Mouse (Mus musculus) neural tube, embryonic 11.5 days (tissue): ENCODE data around the gene Fyn. TPM values are rescaled to one million over a fixed set of nuclear protein-coding genes. Genes with fewer than 3 reads are reported as not detected.
A peak's percentile ranks its signal among the peaks of the same experiment; 100 is the strongest.

Experiments
- ATAC-seq: fragments of 200-750 bp; cut with Nextera tagmentation; 2 replicates; pipeline ENCODE4 v1.8.0; 2017; ENCODE audit warnings: moderate number of reproducible peaks, mild to moderate bottlenecking, moderate TSS enrichment, moderate library complexity; ENCODE audit not compliant: insufficient read depth, low FRiP score, low TSS enrichment
- DNase-seq: peaks from one replicate; pipeline ENCODE4 v3.0.0-alpha.2; 2015; ENCODE audit warnings: low spot score
- H3K27ac ChIP-seq: fragments of 300-500 bp; sonication (generic); 2 replicates; pipeline ENCODE4 v1.5.1; 2014; ENCODE audit warnings: low read depth, mild to moderate bottlenecking, low read length
- H3K27me3 ChIP-seq: fragments of 300-500 bp; sonication (generic); 2 replicates; pipeline ENCODE4 v1.6.1; 2014; ENCODE audit warnings: mild to moderate bottlenecking, low read length, mixed read lengths; ENCODE audit not compliant: control insufficient read depth, insufficient read depth
- H3K36me3 ChIP-seq: fragments of 300-500 bp; sonication (generic); 2 replicates; pipeline ENCODE4 v1.6.1; 2014; ENCODE audit warnings: mild to moderate bottlenecking, low read length, moderate library complexity, mixed read lengths; ENCODE audit not compliant: control insufficient read depth, insufficient read depth
- H3K4me1 ChIP-seq: fragments of 300-500 bp; sonication (generic); 2 replicates; pipeline ENCODE4 v1.6.1; 2014; ENCODE audit warnings: low read length, mixed read lengths; ENCODE audit not compliant: control insufficient read depth, insufficient read depth
- H3K4me2 ChIP-seq: fragments of 300-500 bp; sonication (generic); 2 replicates; pipeline ENCODE4 v1.6.1; 2014; ENCODE audit warnings: low read depth, mild to moderate bottlenecking, moderate library complexity
- H3K4me3 ChIP-seq: fragments of 300-500 bp; sonication (generic); 2 replicates; pipeline ENCODE4 v1.5.1; 2014; ENCODE audit warnings: low read depth, low read length
- H3K9ac ChIP-seq: fragments of 300-500 bp; sonication (generic); 2 replicates; pipeline ENCODE4 v1.6.1; 2014; ENCODE audit warnings: mild to moderate bottlenecking, low read length
- H3K9me3 ChIP-seq: fragments of 300-500 bp; sonication (generic); 2 replicates; pipeline ENCODE4 v1.6.1; 2016; ENCODE audit warnings: low read length; ENCODE audit not compliant: control insufficient read depth
- WGBS: fragments of 180-500 bp; shearing (Covaris S2); extraction: QIAGEN DNeasy Blood & Tissue Kit; methylation state at CpG from one replicate; pipeline ENCODE4 v1.1.7; 2014; 5-methylcytosine and 5-hydroxymethylcytosine counted together
- polyA plus RNA-seq: library from polyadenylated mRNA; unstranded; fragments of >200 nt; fragmentation: Nextera tagmentation; extraction: Ambion mirVana; gene quantifications from 2 replicates; pipeline ENCODE4 v1.2.1, GENCODE M21; 2014

Fyn gene
- polyA plus RNA-seq, 1 experiment from 2014 or later = 66.0 TPM

GRCm38 (mm10) chr10:39572050-39572671, 203.5 kb downstream of the Fyn start:
- ATAC-seq (peak; percentile 32; the same call in 1 of the 2 replicates), DNase-seq (no peak)
- Histone ChIP-seq H3K9me3 (no peaks in the 10 kb centered on the region), H3K27ac (no peak overlapping the region; the same call in 1 of the 2 replicates), H3K27me3 (no peaks in the 10 kb centered on the region), H3K36me3 (no peaks in the 10 kb centered on the region), H3K9ac (no peak overlapping the region), H3K4me3 (no peak overlapping the region), H3K4me2 (no peak overlapping the region), H3K4me1 (peaks cover 15% of the 10 kb centered on the region)
- 50% methylated on average over 9 of the region's 9 CpGs for WGBS

DNA sequence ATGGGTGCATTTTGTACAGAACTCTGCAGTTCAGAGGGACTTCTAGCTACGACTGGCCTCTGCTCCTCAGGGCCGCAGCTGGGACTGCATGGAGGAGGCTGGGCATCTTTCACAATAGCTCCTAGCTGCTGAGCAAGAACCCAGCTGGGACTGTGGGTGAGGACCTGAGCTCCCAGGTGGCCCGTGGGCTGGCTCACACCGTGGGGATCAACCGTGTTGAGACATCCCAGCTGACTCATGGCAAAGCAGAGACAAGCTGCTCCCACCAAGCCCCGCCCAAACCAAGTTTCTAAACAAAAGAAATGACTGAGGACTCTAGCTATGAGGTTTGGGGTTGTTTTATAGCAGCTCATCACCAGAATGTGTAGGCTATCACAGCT, 204.0 kb downstream of the Fyn start:
- no peak overlapping the region for H3K4me3 ChIP-seq
- H3K4me1 ChIP-seq = peaks cover 15% of the 10 kb centered on the region
- ATAC-seq (peak; percentile 40; the same call in 1 of the 2 replicates), DNase-seq (no peak)
- H3K9me3 ChIP-seq = no peaks in the 10 kb centered on the region
- no peak overlapping the region for H3K9ac ChIP-seq
- no peaks in the 10 kb centered on the region for H3K36me3 ChIP-seq
- 43% methylated on average over 6 of the region's 6 CpGs for WGBS
- no peaks in the 10 kb centered on the region for H3K27me3 ChIP-seq
- no peak overlapping the region for H3K4me2 ChIP-seq
- peak overlapping the region; percentile 45; the same call in 1 of the 2 replicates for H3K27ac ChIP-seq

- Histone ChIP-seq H3K9me3 (no peaks in the 10 kb centered on the region), H3K4me1 (peaks cover 14% of the 10 kb centered on the region), H3K36me3 (no peaks in the 10 kb centered on the region), H3K27ac (no peak overlapping the region), H3K4me2 (no peak overlapping the region), H3K4me3 (no peak overlapping the region), H3K27me3 (no peaks in the 10 kb centered on the region), H3K9ac (no peak overlapping the region)
- no peak for DNase-seq
- 79% methylated on average over 6 of the region's 6 CpGs for WGBS
- no peak for ATAC-seq
Observed at GRCm38 (mm10) chr10:39576466-39576865, 207.8 kb downstream of the Fyn start.

- H3K36me3 ChIP-seq = no peaks in the 10 kb centered on the region
- no peak overlapping the region for H3K4me3 ChIP-seq
- H3K27me3 ChIP-seq = no peaks in the 10 kb centered on the region
- no peak overlapping the region for H3K27ac ChIP-seq
- 72% methylated on average over 8 of the region's 8 CpGs for WGBS
- no peaks in the 10 kb centered on the region for H3K9me3 ChIP-seq
- no peak overlapping the region for H3K4me2 ChIP-seq
- DNase-seq (no peak), ATAC-seq (no peak)
- peaks cover 6% of the 10 kb centered on the region; the same call in 1 of the 2 replicates for H3K4me1 ChIP-seq
- no peak overlapping the region for H3K9ac ChIP-seq
Observed at GRCm38 (mm10) chr10:39580477-39580876, 211.8 kb downstream of the Fyn start.

- Histone ChIP-seq H3K9me3 (no peaks in the 10 kb centered on the region), H3K4me2 (no peak overlapping the region), H3K4me3 (no peak overlapping the region), H3K36me3 (no peaks in the 10 kb centered on the region), H3K27me3 (no peaks in the 10 kb centered on the region), H3K4me1 (peaks cover 9% of the 10 kb centered on the region; the same call in 1 of the 2 replicates), H3K27ac (no peak overlapping the region), H3K9ac (no peak overlapping the region)
- ATAC-seq (no peak), DNase-seq (no peak)
- 90% methylated on average over 2 of the region's 2 CpGs for WGBS
Observed at GRCm38 (mm10) chr10:39582385-39582784, 213.7 kb downstream of the Fyn start.

- no peak overlapping the region for H3K27ac ChIP-seq
- H3K9ac ChIP-seq = no peak overlapping the region
- H3K9me3 ChIP-seq = no peaks in the 10 kb centered on the region
- no peak for DNase-seq
- H3K27me3 ChIP-seq = no peaks in the 10 kb centered on the region
- H3K36me3 ChIP-seq = no peaks in the 10 kb centered on the region
- no peak for ATAC-seq
- no peak overlapping the region for H3K4me2 ChIP-seq
- no peak overlapping the region for H3K4me3 ChIP-seq
- WGBS = 91% methylated on average over 12 of the region's 12 CpGs
- peaks cover 20% of the 10 kb centered on the region for H3K4me1 ChIP-seq
Observed at GRCm38 (mm10) chr10:39583718-39584117, 215.1 kb downstream of the Fyn start.

- Histone ChIP-seq H3K9me3 (no peaks in the 10 kb centered on the region), H3K4me3 (no peak overlapping the region), H3K27me3 (no peaks in the 10 kb centered on the region), H3K27ac (0 out of 2 replicates have a peak overlapping the region, but pooled peaks have one; percentile 14), H3K4me1 (peaks cover 14% of the 10 kb centered on the region), H3K4me2 (no peak overlapping the region), H3K36me3 (no peaks in the 10 kb centered on the region), H3K9ac (no peak overlapping the region; the same call in none of the 2 replicates)
- 67% methylated on average over 5 of the region's 5 CpGs for WGBS
- DNase-seq (no peak), ATAC-seq (no peak)
Observed at GRCm38 (mm10) chr10:39587290-39587925, 218.8 kb downstream of the Fyn start.

DNA sequence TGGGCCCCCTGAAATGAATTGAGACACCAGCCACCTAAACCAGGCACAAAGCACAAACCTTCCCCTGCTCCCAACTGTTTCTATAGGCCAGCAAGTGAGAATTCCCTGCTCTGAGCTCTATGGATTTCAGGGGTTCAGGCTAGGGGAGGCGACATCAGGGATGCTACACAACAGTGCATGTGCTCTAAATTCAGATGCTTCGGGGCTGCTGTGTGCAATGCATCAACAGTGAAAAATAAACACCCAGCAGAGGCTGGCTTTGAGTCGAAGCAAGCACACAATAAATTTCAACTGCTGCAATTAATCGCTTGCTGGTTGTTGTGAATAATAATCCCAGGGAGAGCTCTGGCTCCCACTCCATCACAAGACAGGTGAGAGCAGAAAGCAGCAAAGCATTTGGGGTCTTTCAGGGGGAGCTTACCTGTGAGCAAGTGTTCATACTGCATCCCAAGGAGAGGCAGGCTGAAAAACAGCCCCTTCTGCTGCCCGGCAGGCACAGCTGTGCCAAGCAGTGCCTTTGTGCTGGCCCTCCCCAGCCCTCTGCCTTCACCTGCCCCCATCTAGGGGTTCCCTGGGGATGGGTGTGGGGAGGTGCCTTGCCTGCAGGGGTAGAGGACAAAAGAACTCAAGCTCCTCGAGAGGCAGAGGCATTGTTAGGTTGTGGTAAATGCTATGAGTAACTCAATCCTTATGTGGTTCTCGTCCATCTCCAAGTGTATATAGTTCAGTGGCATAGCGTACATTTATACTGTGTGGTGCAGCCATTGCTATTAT, 219.5 kb downstream of the Fyn start:
- H3K4me2 ChIP-seq = no peak overlapping the region
- ATAC-seq (peak; percentile 68; the same call in 1 of the 2 replicates), DNase-seq (no peak)
- H3K9ac ChIP-seq = peak overlapping the region; percentile 29
- H3K27me3 ChIP-seq = no peaks in the 10 kb centered on the region
- 48% methylated on average over 8 of the region's 8 CpGs for WGBS
- H3K27ac ChIP-seq = 0 out of 2 replicates have a peak overlapping the region, but pooled peaks have one; percentile 35
- peaks cover 14% of the 10 kb centered on the region for H3K4me1 ChIP-seq
- no peak overlapping the region for H3K4me3 ChIP-seq
- H3K36me3 ChIP-seq = no peaks in the 10 kb centered on the region
- H3K9me3 ChIP-seq = no peaks in the 10 kb centered on the region
